ENCODE assay signal across 33 mouse cellular contexts in genomic region chr9:80460420-80460819, GRCm38 (mm10). TPM values are rescaled to one million over a fixed set of nuclear protein-coding genes. Genes with fewer than 3 reads are reported as not detected.
"Had no signal": no experiment of that assay in that cellular context is flagged by ENCODE, and none has a peak within 500 bp of the region (broad histone marks: within the 10 kb centered on the region; RNA-seq: fewer than 3 reads in every experiment).

No protein-coding gene starts in this region.

- H3K4me2 ChIP-seq: heart, embryonic 12.5 days; hindbrain, embryonic 13.5 days; hindbrain, embryonic 15.5 days; kidney, embryonic 15.5 days; limb, embryonic 13.5 days; limb, embryonic 15.5 days had no signal

- H3K27ac ChIP-seq: heart, adult 2 months; heart, embryonic 10.5 days; hindbrain, embryonic 13.5 days; hindbrain, embryonic 15.5 days; hindbrain, postnatal 0 days; kidney, embryonic 15.5 days; kidney, postnatal 0 days; limb, embryonic 13.5 days; limb, embryonic 15.5 days had no signal

- H3K4me1 ChIP-seq: hindbrain, embryonic 15.5 days; kidney, embryonic 15.5 days; limb, embryonic 13.5 days; limb, embryonic 15.5 days had no signal

- DNase-seq: gastrocnemius, postnatal 14 days; gastrocnemius, postnatal 36 days; heart, adult 11 months; heart, adult 2 months; heart, postnatal 10 days; kidney, adult 11 months; kidney, adult 2 months; kidney, adult 9 months; kidney, postnatal 14 days; kidney, postnatal 36 days; layer of hippocampus, adult 9-11 months; layer of hippocampus, postnatal 36 days; left cerebral cortex, postnatal 4 days had no signal

- H3K4me3 ChIP-seq: heart, adult 2 months; heart, embryonic 10.5 days; heart, embryonic 12.5 days; hindbrain, embryonic 13.5 days; hindbrain, embryonic 15.5 days; kidney, embryonic 15.5 days; limb, embryonic 13.5 days; limb, embryonic 15.5 days had no signal

- H3K27me3 ChIP-seq: heart, embryonic 12.5 days; hindbrain, embryonic 13.5 days; hindbrain, embryonic 15.5 days; kidney, embryonic 15.5 days; limb, embryonic 13.5 days; limb, embryonic 15.5 days had no signal

- H3K36me3 ChIP-seq: heart, embryonic 10.5 days; heart, embryonic 12.5 days; hindbrain, embryonic 13.5 days; hindbrain, embryonic 15.5 days; kidney, embryonic 15.5 days; limb, embryonic 13.5 days; limb, embryonic 15.5 days had no signal

RNA-seq across cellular contexts. Expression of gene Impg1, which starts 4.9 kb away (rescaled TPM):
- total RNA-seq: gastrocnemius, adult 8-10 months; heart, adult 2 months; heart, postnatal 10 days; heart, postnatal 25 days; layer of hippocampus, adult 18-20 months; layer of hippocampus, adult 8-10 months; layer of hippocampus, postnatal 14 days; layer of hippocampus, postnatal 36 days; left cerebral cortex, postnatal 4 days; liver, adult 2 months had no signal
- polyA plus RNA-seq: gonadal fat pad, adult 2 months; heart, adult 2 months; heart, embryonic 10.5 days; heart, embryonic 14.5 days; heart, embryonic 16.5 days; hindbrain, embryonic 11.5 days; hindbrain, embryonic 13.5 days; hindbrain, embryonic 15.5 days; hindbrain, postnatal 0 days; kidney, adult 2 months; kidney, postnatal 0 days; limb, embryonic 11.5 days; limb, embryonic 13.5 days; limb, embryonic 15.5 days; liver, adult 2 months had no signal
